Mouse (Mus musculus): ENCODE measurements around the gene Nrip1. TPM values are rescaled to one million over a fixed set of nuclear protein-coding genes. Genes with fewer than 3 reads are reported as not detected.

Nrip1 gene
- polyA plus RNA-seq, 1 experiment from 2014 or later: 26.5 TPM

DNA sequence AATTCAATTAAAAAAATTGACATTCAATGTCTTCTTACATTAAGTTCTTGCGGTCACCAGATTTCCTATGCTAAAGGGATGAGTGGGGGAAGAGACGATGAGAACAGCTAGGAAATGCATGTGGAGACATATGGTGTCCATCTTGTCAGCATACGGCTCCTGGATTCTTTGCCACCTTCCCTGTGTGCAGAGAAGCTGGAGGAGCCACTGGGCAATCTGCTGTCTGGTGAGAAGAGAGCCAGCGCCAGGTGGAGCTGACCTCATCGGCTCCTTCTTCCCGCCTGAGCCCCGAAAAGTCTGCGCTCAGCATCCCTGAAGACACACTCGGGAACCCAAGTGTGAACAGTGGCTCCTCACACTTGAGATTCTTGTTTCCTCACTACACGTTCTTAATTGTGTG is 121.8 kb downstream of the Nrip1 start:
- H3K27ac ChIP-seq (ENCODE audit: low read depth, low read length): no peak overlapping the region
- H3K36me3 ChIP-seq (ENCODE audit: control insufficient read depth, insufficient read depth, low read length): no peaks in the 10 kb centered on the region
- no peak overlapping the region for H3K9ac ChIP-seq (ENCODE audit: low read depth, low read length)
- H3K27me3 ChIP-seq (ENCODE audit: control insufficient read depth, insufficient read depth, low read length): no peaks in the 10 kb centered on the region
- no peaks in the 10 kb centered on the region for H3K9me3 ChIP-seq (replicated peaks; ENCODE audit: control insufficient read depth, low read length)
- no peaks in the 10 kb centered on the region for H3K4me1 ChIP-seq (ENCODE audit: control insufficient read depth, insufficient read depth, low read length)
- no peak for ATAC-seq (replicated peaks; ENCODE audit: insufficient number of reproducible peaks, low FRiP score, low TSS enrichment)
- 79% methylated on average over 10 of the region's 10 CpGs for WGBS (ENCODE audit: insufficient replicate concordance)
- H3K4me2 ChIP-seq: no peak overlapping the region
- H3K4me3 ChIP-seq (ENCODE audit: low read depth, low read length): no peak overlapping the region

DNA sequence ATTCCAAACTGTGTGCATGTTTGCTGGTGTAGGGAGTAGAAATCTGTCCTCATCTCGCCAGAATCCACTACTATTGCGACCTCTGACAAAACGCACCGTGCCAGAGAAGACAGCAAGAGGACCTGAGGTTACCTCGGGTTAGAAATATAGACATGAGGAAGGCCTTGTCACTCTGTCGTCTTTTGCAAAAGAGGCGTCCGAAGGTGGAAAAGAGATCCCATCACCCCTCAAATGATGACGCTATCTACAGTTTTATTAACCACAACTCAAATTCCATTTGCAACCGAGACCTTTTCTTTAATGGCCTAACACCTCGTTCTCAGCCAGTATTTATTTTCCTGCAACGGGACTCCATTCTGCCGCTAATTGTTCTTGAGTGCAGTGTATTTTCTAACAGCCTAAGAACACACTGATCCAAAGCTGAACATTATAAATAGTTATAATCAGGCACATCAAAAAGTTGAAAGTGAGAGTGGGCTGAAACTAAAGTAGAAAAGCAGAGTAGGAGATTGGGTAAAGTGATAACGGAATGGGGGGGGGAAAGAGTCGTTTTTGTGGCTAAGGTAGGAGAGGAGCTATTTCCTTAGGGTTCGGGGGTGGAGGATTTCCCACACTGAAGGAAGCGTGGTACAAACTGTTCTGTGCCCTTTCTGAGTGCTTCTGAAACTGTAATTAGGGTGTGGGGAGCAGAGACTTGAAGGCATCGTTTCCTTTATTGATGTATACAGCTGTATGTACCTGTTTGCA is 124.1 kb downstream of the Nrip1 start:
- no peaks in the 10 kb centered on the region for H3K27me3 ChIP-seq (ENCODE audit: control insufficient read depth, insufficient read depth, low read length)

DNA sequence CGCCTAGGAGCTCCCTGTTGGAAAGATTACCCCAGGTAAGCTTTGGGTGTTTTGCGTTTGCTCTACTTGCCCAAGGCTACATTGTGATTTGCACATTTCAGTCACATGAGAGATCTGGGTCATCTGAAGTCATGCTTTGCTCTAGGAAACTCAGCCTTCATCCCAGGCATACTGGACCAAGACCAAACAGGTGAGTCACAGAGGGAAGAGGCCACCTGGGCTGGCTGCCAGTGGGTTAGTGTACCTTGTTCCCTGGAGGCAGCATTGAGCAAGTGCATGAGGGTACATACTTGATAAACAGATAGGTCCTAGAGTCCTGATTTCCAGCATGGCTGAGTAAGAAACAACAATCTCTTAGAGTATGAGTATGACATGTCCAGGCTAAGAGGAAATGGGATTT is 130.8 kb downstream of the Nrip1 start:
- Histone ChIP-seq H3K27me3 (ENCODE audit: control insufficient read depth, insufficient read depth, low read length) (no peaks in the 10 kb centered on the region), H3K4me1 (ENCODE audit: control insufficient read depth, insufficient read depth, low read length) (no peaks in the 10 kb centered on the region), H3K9ac (ENCODE audit: low read depth, low read length) (no peak overlapping the region), H3K9me3 (replicated peaks; ENCODE audit: control insufficient read depth, low read length) (no peaks in the 10 kb centered on the region), H3K27ac (ENCODE audit: low read depth, low read length) (no peak overlapping the region), H3K4me2 (no peak overlapping the region), H3K36me3 (ENCODE audit: control insufficient read depth, insufficient read depth, low read length) (no peaks in the 10 kb centered on the region), H3K4me3 (ENCODE audit: low read depth, low read length) (no peak overlapping the region)
- 76% methylated on average over 2 of the region's 2 CpGs for WGBS (ENCODE audit: insufficient replicate concordance)
- no peak for ATAC-seq (replicated peaks; ENCODE audit: insufficient number of reproducible peaks, low FRiP score, low TSS enrichment)

More for the DNA sequence above, 124.1 kb downstream of the Nrip1 start:
- Histone ChIP-seq H3K4me3 (ENCODE audit: low read depth, low read length) (no peak overlapping the region), H3K4me1 (ENCODE audit: control insufficient read depth, insufficient read depth, low read length) (no peaks in the 10 kb centered on the region), H3K36me3 (ENCODE audit: control insufficient read depth, insufficient read depth, low read length) (no peaks in the 10 kb centered on the region), H3K9ac (ENCODE audit: low read depth, low read length) (no peak overlapping the region), H3K27ac (ENCODE audit: low read depth, low read length) (no peak overlapping the region), H3K9me3 (replicated peaks; ENCODE audit: control insufficient read depth, low read length) (no peaks in the 10 kb centered on the region), H3K4me2 (no peak overlapping the region)
- 76% methylated on average over 18 of the region's 18 CpGs for WGBS (ENCODE audit: insufficient replicate concordance)
- ATAC-seq (replicated peaks; ENCODE audit: insufficient number of reproducible peaks, low FRiP score, low TSS enrichment): no peak

DNA sequence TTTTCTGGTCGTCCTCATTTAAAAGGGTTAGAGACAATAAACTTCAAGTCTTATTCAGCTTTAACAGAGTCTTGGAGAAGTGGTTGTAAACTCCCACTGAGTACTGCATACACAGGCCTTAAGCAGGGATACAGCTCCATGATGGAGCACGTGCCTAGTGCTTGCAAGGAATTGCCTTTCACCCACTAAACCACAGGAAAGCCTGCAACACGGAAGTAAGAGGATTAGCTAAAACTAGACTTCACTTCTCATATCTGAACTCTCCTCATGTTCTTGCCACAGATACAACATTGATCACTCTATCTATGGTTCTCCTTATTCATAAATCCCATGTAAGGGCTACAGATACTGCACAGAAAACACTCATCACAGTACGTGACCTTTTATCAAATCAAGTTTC is 132.4 kb downstream of the Nrip1 start:
- no peak for ATAC-seq (replicated peaks; ENCODE audit: insufficient number of reproducible peaks, low FRiP score, low TSS enrichment)
- no peak overlapping the region for H3K9ac ChIP-seq (ENCODE audit: low read depth, low read length)

DNA sequence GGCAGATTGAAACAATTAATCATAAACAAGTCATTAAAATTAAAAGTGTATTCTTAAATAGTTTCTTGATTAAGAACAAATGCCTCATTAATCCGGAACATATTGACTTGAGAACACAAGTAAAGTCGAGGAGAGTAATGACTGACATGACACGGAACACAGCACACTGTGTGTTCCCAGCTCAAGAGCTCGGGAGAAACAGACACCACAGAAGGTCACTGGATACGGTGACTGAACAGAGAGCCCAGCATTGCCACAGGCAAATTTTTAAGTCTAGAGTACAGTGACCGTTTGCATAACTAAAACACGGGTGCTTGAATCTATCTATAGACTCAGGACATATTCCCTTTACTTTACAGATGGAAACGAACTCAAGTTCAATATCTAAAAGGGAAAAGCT is 134.3 kb downstream of the Nrip1 start:
- Histone ChIP-seq H3K4me2 (no peak overlapping the region), H3K9ac (ENCODE audit: low read depth, low read length) (no peak overlapping the region), H3K27me3 (ENCODE audit: control insufficient read depth, insufficient read depth, low read length) (no peaks in the 10 kb centered on the region), H3K4me1 (ENCODE audit: control insufficient read depth, insufficient read depth, low read length) (no peaks in the 10 kb centered on the region), H3K4me3 (ENCODE audit: low read depth, low read length) (no peak overlapping the region), H3K9me3 (replicated peaks; ENCODE audit: control insufficient read depth, low read length) (no peaks in the 10 kb centered on the region), H3K36me3 (ENCODE audit: control insufficient read depth, insufficient read depth, low read length) (no peaks in the 10 kb centered on the region), H3K27ac (ENCODE audit: low read depth, low read length) (no peak overlapping the region)
- WGBS (ENCODE audit: insufficient replicate concordance): 76% methylated on average over 8 of the region's 8 CpGs
- ATAC-seq (replicated peaks; ENCODE audit: insufficient number of reproducible peaks, low FRiP score, low TSS enrichment): no peak

More for the DNA sequence above, 132.4 kb downstream of the Nrip1 start:
- Histone ChIP-seq H3K36me3 (ENCODE audit: control insufficient read depth, insufficient read depth, low read length) (no peaks in the 10 kb centered on the region), H3K27ac (ENCODE audit: low read depth, low read length) (no peak overlapping the region), H3K9me3 (replicated peaks; ENCODE audit: control insufficient read depth, low read length) (no peaks in the 10 kb centered on the region), H3K4me1 (ENCODE audit: control insufficient read depth, insufficient read depth, low read length) (no peaks in the 10 kb centered on the region), H3K4me2 (no peak overlapping the region), H3K4me3 (ENCODE audit: low read depth, low read length) (no peak overlapping the region), H3K27me3 (ENCODE audit: control insufficient read depth, insufficient read depth, low read length) (no peaks in the 10 kb centered on the region)
- WGBS (ENCODE audit: insufficient replicate concordance): 79% methylated on average over 4 of the region's 4 CpGs

DNA sequence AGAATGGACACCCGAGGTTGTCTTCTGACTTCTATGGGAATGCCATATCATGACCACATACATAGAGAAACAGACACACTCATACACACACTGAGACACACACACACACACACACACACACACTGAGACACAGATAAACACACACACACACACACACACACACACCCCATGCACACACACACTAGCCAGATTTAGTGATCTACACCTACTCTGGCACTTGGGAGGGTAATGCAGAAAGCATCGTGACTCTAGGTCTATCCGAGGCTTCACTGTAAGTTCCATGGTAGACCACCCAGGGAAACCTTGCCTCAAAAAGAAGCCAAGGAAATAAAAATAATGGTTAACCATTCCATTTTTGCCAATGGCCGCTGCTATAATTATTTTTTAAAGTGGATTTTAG is 134.8 kb downstream of the Nrip1 start:
- WGBS (ENCODE audit: insufficient replicate concordance): 71% methylated on average over 4 of the region's 4 CpGs
- H3K4me2 ChIP-seq: no peak overlapping the region
- H3K9ac ChIP-seq (ENCODE audit: low read depth, low read length): no peak overlapping the region
- H3K9me3 ChIP-seq (replicated peaks; ENCODE audit: control insufficient read depth, low read length): no peaks in the 10 kb centered on the region
- H3K27me3 ChIP-seq (ENCODE audit: control insufficient read depth, insufficient read depth, low read length): no peaks in the 10 kb centered on the region
- H3K36me3 ChIP-seq (ENCODE audit: control insufficient read depth, insufficient read depth, low read length): no peaks in the 10 kb centered on the region
- no peak overlapping the region for H3K4me3 ChIP-seq (ENCODE audit: low read depth, low read length)
- H3K27ac ChIP-seq (ENCODE audit: low read depth, low read length): no peak overlapping the region
- ATAC-seq (replicated peaks; ENCODE audit: insufficient number of reproducible peaks, low FRiP score, low TSS enrichment): no peak
- H3K4me1 ChIP-seq (ENCODE audit: control insufficient read depth, insufficient read depth, low read length): no peaks in the 10 kb centered on the region
